Mouse (Mus musculus): Measurements from ENCODE around the gene Susd5.
"Not testable (repeated sequence)": the region's sequence is repeated elsewhere in the genome, so short reads cannot be mapped to it uniquely, and the experiment has no call there.

Gene Susd5

DNA sequence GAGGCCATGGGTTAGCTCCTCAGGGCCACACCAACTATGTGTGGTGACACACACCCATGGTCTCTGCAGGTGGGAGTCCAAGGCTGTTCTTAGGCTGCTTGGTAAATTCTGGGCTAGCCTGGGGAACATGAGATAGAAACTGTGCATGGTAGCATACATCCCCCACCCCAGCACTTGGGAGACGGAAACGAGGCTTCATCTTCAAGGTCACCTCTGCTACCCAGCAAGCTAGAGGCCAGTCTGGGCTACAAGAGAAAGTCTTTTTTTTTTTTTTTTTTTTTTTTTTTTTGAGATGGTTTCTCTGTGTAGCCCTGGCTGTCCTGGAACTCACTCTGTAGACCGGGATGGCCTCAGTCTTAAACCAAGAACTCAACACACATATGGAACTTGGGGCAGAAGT is 29.5 kb downstream of the Susd5 start:
- no peak for DNase-seq

DNA sequence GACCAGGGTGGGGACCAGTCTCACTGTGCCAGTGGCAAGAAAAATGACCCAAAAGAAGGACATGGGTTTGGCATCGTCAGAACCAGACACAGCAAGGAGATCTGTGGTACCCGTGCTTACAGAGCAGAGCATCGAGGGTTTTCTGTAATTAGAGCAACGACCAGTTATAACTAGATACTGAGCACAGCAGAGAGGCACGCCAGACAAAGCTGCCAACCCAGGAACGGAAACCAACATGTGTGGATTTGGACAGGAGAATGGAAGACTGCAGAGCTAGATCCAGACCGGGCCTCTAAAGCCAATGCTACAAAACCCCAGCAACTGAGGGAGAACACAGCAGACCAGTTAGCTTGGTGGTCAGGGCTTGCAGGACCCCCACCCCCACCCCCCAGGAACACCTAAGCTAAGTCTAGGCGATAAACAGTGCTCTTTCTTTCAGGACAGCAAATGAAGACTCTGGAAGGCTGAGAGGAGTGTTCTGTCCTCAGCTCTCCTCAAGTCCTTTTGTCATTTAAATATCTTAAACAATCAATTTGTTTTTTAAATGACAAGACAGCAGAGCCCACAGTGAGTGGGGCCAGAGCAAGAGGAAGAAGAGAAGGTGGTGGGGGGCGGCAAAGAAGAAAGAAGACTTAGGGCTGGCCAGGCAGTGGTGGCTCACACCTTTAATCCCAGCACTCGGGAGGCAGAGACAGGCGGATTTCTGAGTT is 30.3 kb downstream of the Susd5 start:
- no peak for DNase-seq

DNA sequence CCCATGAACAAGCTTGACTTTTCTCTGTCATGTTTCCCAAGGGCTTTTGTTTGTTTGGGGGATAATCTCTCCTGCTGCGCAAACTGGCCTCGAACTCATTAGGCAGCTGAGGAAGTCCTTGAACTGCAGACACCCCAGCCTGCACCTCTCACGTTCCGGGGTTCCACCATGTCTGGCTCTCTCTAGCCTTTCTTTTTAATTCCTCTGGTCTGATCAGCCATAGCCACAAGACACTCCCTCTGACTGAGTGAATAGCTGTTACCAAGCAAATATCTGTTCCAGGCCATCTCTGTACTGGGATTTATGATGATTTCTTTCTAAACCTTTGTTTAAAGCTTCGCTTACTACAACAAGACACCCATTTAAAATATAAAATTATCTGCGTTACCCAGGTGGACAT is 31.9 kb downstream of the Susd5 start:
- not testable (repeated sequence) for DNase-seq

DNA sequence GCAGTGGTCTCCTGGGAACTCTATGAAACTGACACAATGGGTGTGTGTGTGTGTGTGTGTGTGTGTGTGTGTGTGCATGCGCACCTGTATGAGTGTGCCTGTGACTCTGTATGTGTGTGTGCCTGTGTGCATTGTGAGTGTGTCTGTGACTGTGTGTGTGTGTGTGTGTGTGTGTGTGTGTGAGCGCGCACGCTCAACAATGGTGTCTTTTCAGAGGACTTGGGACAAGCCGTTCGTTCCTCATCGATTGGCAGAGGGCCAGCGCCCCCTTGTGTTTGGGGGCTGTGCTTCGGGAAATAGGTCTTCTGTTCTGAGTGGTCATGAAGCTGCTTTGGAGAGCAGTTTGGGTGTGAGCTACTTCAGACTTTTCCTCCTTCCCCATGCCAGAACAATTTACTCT is 35.2 kb downstream of the Susd5 start:
- peak; percentile 60 for DNase-seq

DNA sequence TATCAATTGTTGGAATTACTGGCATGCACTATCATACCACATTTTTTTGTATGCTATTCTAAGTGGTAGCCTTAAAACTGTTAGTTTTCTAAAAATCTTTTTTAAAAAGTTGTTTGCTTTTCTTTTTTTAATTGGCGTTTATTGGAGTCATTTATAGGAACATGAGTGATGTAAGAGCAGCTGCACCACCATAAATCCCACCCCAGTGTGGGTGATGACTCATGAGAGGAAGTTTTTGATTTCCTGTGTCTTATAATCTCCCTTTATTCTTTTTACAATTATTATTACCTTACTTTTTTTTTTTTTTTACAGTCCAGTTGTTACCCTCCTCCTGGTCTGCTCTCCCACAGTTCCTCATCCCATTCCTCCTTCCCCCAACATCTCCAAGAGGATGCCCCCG is 37.9 kb downstream of the Susd5 start:
- DNase-seq, result no peak

DNA sequence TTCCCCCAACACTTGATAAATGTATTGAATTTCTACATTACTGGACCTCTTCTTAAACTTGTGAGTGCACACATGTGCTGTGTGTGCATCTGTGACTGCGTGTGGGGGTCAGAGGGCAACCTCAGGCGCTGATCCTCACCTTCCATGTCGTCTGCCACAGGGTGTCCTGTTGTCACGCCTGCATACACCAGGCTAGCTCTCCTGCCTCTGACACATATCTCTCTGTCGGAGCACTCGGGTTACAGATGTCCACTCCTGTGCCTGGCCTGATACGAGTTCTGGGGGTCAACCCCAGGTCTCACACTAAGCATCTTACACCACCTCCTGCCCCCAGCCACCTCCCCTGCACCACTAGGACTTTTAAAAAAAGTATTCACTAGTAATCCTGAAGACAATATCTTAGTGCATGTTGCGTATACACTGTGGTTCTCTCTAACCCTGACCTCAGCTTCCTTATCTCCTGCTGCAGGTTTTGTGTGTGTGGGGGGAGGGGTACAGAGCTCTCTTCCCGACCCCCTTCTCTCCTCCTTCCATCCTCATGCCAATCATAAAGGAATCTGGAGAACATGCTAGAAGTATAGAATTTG is 41.9 kb downstream of the Susd5 start:
- DNase-seq, result no peak

DNA sequence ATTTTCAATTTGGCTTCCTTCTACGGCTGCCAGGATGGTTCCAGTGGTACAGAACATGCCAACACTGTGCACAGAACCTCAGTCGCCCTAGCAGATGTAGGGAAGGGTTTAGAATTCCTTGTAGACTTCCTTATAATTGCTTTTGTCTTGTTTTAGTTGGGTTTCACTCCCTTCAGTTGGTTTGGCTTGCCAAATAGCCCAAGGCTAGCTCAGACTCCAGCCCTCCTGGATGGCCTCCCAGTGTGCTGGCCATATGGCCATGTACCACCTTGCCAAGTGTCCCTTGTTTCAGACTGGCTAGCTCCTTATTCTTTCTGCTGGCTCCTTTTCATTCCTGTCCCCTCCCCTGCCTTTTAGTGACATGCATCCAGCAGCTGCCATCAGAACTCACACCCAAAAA is 53.3 kb downstream of the Susd5 start:
- DNase-seq, result no peak

DNA sequence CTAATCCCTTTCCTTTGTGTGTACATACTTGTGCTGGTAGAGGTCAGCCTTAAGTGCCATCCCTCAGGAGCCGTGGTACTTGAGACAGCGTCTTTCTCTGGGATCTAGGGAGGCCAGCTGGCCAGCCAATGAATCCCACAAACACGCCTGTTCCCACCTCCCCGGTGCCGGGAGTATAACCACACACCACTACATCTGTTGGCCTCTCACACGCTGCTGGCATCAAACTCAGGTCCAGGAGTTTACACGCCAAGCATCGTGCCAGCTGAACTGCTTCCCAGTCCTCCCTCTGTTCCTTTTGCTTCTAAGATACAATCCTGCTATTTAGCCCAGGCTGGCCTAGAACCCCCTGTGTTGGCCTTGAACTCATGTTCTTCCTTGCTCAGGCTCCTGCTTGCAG is 54.2 kb downstream of the Susd5 start:
- no peak for DNase-seq

DNA sequence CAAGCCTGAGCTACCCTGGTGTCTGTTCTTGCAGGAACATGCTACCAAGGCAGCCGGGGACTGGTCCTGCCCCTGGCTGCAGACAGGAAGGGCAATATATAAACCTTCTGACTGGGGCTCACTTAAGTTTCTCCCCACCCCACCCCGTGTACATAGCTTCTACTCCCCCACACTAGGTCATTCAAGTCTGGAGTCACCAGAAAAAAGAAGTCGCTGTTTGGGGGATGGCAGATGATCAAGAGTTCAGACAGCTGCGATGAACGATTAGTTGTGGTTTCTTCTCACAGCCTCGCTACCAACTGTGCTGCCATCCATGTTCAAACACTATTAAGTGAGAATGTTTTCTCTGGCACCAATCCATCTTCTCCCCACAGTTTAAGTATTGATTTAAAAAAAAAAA is 55.3 kb downstream of the Susd5 start:
- DNase-seq, result no peak

DNA sequence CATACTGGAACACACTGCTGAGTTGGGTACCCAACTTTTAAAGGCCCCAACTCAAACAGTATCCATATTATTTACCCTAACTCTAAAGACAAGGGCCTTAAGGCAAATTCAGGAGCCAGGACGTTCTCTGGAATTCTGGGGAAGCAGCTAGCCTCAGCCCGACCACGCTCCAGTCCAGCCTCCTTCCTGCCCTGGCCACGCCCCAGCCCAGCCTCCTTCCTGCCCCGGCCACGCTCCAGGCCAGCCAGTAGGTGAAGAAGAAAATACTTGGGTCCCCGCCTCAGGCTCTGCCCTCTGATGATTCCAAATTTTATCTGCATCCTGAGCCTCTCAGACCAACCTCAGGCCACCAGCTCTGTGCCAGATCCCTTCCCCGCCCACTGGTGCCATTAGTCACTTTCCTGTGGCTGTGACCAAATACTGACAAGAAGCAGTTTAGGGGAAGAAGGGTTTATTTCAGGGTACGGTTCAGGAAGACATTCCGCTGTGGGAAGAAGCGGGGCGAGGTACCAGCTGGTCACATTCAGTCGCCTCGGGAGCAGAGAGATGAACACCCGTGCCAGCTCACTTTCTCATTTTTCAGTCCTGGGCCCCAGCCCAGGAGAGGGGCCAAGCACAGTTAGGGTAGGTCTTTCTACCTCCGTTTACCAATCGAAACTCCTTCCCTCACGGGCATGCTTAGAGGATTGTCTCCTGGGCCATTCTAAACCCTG is 57.1 kb downstream of the Susd5 start:
- no peak for DNase-seq

DNA sequence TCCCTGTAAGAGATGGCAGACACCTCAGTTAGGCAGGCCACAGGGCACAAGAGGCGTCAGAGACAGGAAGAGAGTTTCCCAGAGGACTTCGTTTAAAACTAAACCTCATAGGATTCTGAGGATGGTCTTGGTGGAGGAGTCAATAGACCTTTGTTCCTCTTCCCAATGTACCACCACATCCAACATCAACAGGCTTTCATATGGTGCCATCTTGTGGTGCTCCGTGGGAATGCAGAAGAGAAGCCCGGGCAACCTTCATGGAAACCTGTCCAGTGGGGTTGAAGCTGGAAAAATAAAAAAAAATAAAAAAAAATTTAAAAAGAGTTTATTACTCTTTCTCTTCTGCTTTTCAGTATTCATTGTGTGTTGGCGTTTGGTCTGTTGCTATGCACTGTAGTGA is 59.7 kb downstream of the Susd5 start:
- peak; percentile 59 for DNase-seq

DNA sequence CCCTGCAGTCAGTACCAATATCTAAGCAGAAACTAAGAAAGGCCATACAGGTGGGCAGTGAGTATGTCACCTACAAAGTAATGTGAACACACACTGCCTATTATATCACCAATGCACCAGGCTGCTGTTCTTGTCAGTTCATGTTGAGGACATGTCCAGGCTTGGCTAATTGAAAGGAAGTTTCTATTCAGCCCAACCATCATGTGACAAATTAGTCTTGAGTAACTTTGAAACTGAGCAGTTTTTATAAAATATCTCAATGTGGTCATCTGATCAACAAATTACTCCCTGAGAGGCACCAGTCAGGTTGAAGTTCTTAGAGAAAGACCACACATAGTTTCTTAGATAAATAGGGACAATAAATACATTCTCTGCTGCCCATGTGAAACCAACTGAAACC is 65.9 kb downstream of the Susd5 start:
- DNase-seq, result not testable (repeated sequence)

DNA sequence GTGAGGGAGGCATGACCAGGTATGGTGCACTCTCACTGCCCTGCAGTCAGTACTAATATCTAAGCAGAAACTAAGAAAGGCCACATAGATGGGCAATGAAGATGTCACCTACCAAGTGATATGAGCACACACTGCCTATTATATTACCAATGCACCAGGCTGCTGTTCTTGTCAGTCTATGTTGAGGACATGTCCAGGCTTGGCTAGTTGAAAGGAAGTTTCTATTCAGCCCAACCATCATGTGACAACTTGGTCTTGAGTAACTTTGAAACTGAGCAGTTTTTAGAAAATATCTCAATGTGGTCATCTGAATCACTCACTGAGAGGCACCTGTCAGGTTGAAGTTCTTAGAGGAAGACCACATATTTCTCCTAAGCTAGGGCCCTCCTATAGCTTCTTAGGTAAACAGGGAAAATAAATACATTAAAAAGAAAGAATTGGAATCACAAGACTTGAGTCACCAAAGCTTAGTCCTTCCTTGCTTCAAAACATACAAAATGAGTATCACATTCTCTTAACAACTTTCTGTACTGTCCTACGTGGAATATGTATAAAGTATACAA is 72.4 kb downstream of the Susd5 start:
- DNase-seq, result not testable (repeated sequence)

Measured in thymus, postnatal 4 days (tissue).